Comparison of ENCODE assay signal across 24 mouse cellular contexts in the genomic region with DNA sequence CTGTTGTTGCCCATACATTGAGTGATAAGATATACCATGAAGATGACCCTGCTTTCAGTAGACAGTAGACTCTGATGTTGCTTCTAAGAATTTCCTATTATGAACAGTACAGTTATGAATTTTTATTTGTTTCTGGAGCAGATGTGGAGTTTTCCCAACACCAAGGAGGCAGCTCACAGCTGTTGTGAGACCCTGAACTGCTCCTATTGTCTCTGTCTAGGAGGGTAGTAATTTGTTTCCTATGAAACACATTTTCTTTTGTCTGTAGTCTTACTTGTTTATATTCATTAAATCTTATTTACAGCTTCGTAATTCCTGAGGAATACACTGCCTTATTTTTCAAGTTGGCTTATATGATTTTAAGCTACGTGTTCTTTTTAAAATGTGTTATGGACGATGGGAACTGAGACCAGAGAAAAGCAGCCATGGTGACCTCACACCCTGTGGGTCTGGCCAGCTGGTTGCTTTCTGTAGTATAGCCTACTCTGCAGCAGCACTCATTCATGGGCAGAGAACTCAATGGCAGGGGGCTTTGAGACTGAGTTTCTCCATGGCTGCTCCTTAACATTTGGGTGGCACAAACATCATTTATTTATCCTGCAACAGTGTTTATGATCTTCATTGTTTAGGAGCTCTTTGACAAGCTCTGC.
"Had no signal": no experiment of that assay in that cellular context is flagged by ENCODE, and none has a peak within 500 bp of the region (broad histone marks: within the 10 kb centered on the region; RNA-seq: fewer than 3 reads in every experiment).

No protein-coding gene starts in this region.

- H3K36me3 ChIP-seq: heart, embryonic 10.5 days; heart, embryonic 12.5 days; hindbrain, embryonic 10.5 days; hindbrain, embryonic 12.5 days; intestine, embryonic 15.5 days; limb, embryonic 10.5 days; limb, embryonic 12.5 days had no signal

- H3K4me2 ChIP-seq: heart, embryonic 12.5 days; hindbrain, embryonic 12.5 days; hindbrain, embryonic 14.5 days; intestine, embryonic 15.5 days; limb, embryonic 12.5 days had no signal

- H3K27ac ChIP-seq: gastrocnemius, adult 2 months; heart, embryonic 10.5 days; hindbrain, embryonic 10.5 days; hindbrain, embryonic 12.5 days; hindbrain, embryonic 14.5 days; intestine, embryonic 15.5 days; layer of hippocampus, adult 2 months; limb, embryonic 10.5 days; limb, embryonic 12.5 days had no signal

- H3K27me3 ChIP-seq: heart, embryonic 12.5 days; hindbrain, embryonic 12.5 days; intestine, embryonic 15.5 days; limb, embryonic 12.5 days had no signal

- DNase-seq: gastrocnemius, adult 2 months; gastrocnemius, postnatal 10 days; gastrocnemius, postnatal 25 days; heart, adult 18-20 months; heart, postnatal 10 days; heart, postnatal 4 days; kidney, adult 18-20 months; kidney, adult 8-10 months; kidney, postnatal 10 days; kidney, postnatal 25 days; kidney, postnatal 4 days had no signal

- ATAC-seq: forebrain, embryonic 16.5 days; hindbrain, embryonic 16.5 days; inflammation-experienced regulatory T-cells, adult 6 months; intestine, embryonic 15.5 days; intestine, postnatal 0 days had no signal

- H3K9ac ChIP-seq: heart, embryonic 12.5 days; hindbrain, embryonic 12.5 days; hindbrain, embryonic 14.5 days; intestine, embryonic 15.5 days; limb, embryonic 12.5 days had no signal

- H3K9me3 ChIP-seq: heart, embryonic 10.5 days; heart, embryonic 12.5 days; hindbrain, embryonic 10.5 days; hindbrain, embryonic 12.5 days; intestine, embryonic 15.5 days; limb, embryonic 10.5 days; limb, embryonic 12.5 days had no signal

- H3K4me1 ChIP-seq: heart, embryonic 10.5 days; heart, embryonic 12.5 days; hindbrain, embryonic 10.5 days; hindbrain, embryonic 12.5 days; intestine, embryonic 15.5 days had no signal

- H3K4me3 ChIP-seq: gastrocnemius, adult 2 months; heart, embryonic 10.5 days; heart, embryonic 12.5 days; hindbrain, embryonic 10.5 days; hindbrain, embryonic 12.5 days; intestine, embryonic 15.5 days; layer of hippocampus, adult 2 months; limb, embryonic 10.5 days; limb, embryonic 12.5 days had no signal
